Mouse (Mus musculus): ENCODE data around the gene Lmntd1.

- TF ChIP-seq CTCF (IDR thresholded peaks at IDR 0.05; ENCODE audit: extremely low read depth, insufficient read length, insufficient replicate concordance, low read depth, low read length) = no peak
- TF ChIP-seq POLR2A (IDR thresholded peaks at IDR 0.05; ENCODE audit: low read depth, low read length) = no peak
These were observed 21.6 kb downstream of the Lmntd1 start for GRCm38 (mm10) chr6:145592531-145592998.

Measured in small intestine, adult 2 months (tissue).